ENCODE assay signal across 21 mouse cellular contexts in genomic region chr5:114115030-114115429, GRCm38 (mm10). TPM values are rescaled to one million over a fixed set of nuclear protein-coding genes. Genes with fewer than 3 reads are reported as not detected.
"Had no signal": no experiment of that assay in that cellular context is flagged by ENCODE, and none has a peak within 500 bp of the region (broad histone marks: within the 10 kb centered on the region; RNA-seq: fewer than 3 reads in every experiment).

No protein-coding gene starts in this region.

- H3K4me2 ChIP-seq: limb, embryonic 13.5 days; liver, embryonic 12.5 days; liver, embryonic 15.5 days; lung, embryonic 15.5 days; midbrain, embryonic 12.5 days; midbrain, embryonic 15.5 days; neural tube, embryonic 12.5 days; neural tube, embryonic 15.5 days had no signal

- ATAC-seq: liver, embryonic 12.5 days; midbrain, embryonic 15.5 days had no signal

- H3K4me1 ChIP-seq: limb, embryonic 13.5 days; liver, embryonic 15.5 days; lung, embryonic 15.5 days; midbrain, embryonic 12.5 days; midbrain, embryonic 15.5 days; neural tube, embryonic 12.5 days; neural tube, embryonic 15.5 days had no signal

- H3K27me3 ChIP-seq: limb, embryonic 13.5 days; liver, embryonic 12.5 days; liver, embryonic 15.5 days; lung, embryonic 15.5 days; midbrain, embryonic 12.5 days; midbrain, embryonic 15.5 days; neural tube, embryonic 12.5 days; neural tube, embryonic 15.5 days had no signal

- H3K4me3 ChIP-seq: limb, embryonic 13.5 days; liver, embryonic 12.5 days; liver, embryonic 15.5 days; lung, embryonic 15.5 days; midbrain, embryonic 12.5 days; midbrain, embryonic 15.5 days; neural tube, embryonic 12.5 days; neural tube, embryonic 15.5 days had no signal

- H3K27ac ChIP-seq: limb, embryonic 13.5 days; liver, embryonic 12.5 days; liver, embryonic 15.5 days; lung, embryonic 15.5 days; midbrain, embryonic 12.5 days; midbrain, embryonic 15.5 days; neural tube, embryonic 12.5 days; neural tube, embryonic 15.5 days had no signal

- H3K9ac ChIP-seq: limb, embryonic 13.5 days; liver, embryonic 12.5 days; liver, embryonic 15.5 days; lung, embryonic 15.5 days; midbrain, embryonic 12.5 days; midbrain, embryonic 15.5 days; neural tube, embryonic 12.5 days; neural tube, embryonic 15.5 days had no signal

- DNase-seq: kidney, adult 8-10 months; kidney, postnatal 14 days; kidney, postnatal 4 days; left cerebral cortex, postnatal 4 days; liver; lung, adult 18-20 months; lung, postnatal 10 days; lung, postnatal 36 days; right cerebral cortex, adult 18-20 months; right cerebral cortex, postnatal 14 days; spleen, adult 18-20 months; thymus, adult 18-20 months; thymus, postnatal 36 days had no signal

- H3K9me3 ChIP-seq: limb, embryonic 13.5 days; liver, embryonic 12.5 days; liver, embryonic 15.5 days; lung, embryonic 15.5 days; midbrain, embryonic 12.5 days; midbrain, embryonic 15.5 days; neural tube, embryonic 12.5 days; neural tube, embryonic 15.5 days had no signal

RNA-seq across cellular contexts. Expression of gene Svop, which starts 23.7 kb away (rescaled TPM):
- polyA plus RNA-seq: liver, embryonic 12.5 days; liver, embryonic 15.5 days had no signal
